Mouse (Mus musculus) CH12F3 (cell line): ENCODE measurements around the gene Agbl5.

ENCODE experiments used
- in situ Hi-C: fragments of 300-500 bp; cut with MboI; formaldehyde crosslinking; loops from 2 replicates; pipeline ENCODE4 v1.14.3; 2020; ENCODE audit warnings: low sequenced_read_pairs

The Agbl5 gene

GRCm38 (mm10) chr5:30887331-30887761, 1.1 kb upstream of the Agbl5 start:
- in situ Hi-C loops: no loop called here

GRCm38 (mm10) chr5:30887858-30888336, 597 bp upstream of the Agbl5 start:
- in situ Hi-C loops: no loop called here

- in situ Hi-C loops: no loop called here
These were observed 727 bp downstream of the Agbl5 start for GRCm38 (mm10) chr5:30889088-30889754.

GRCm38 (mm10) chr5:30890375-30890774, 1.9 kb downstream of the Agbl5 start:
- in situ Hi-C loops: no loop called here

GRCm38 (mm10) chr5:30901860-30902259, 13.4 kb downstream of the Agbl5 start:
- in situ Hi-C loops: no loop called here

- in situ Hi-C loops: no loop called here
These were observed 19.0 kb downstream of the Agbl5 start, which contains the start of gene Ost4 for GRCm38 (mm10) chr5:30907413-30908059. Ost4 (minus strand) TSS chr5:30907788.

GRCm38 (mm10) chr5:30908426-30909299, 20.2 kb downstream of the Agbl5 start:
- in situ Hi-C loops: no loop called here

GRCm38 (mm10) chr5:30909300-30909659, 20.8 kb downstream of the Agbl5 start:
- in situ Hi-C loops: no loop called here

- in situ Hi-C loops: no loop called here
These were observed 21.4 kb downstream of the Agbl5 start for GRCm38 (mm10) chr5:30909863-30910262.

GRCm38 (mm10) chr5:30910481-30910880, 22.0 kb downstream of the Agbl5 start:
- in situ Hi-C loops: no loop called here

GRCm38 (mm10) chr5:30912156-30912555, 23.7 kb downstream of the Agbl5 start:
- in situ Hi-C loops: no loop called here

GRCm38 (mm10) chr5:30913060-30913841, 24.8 kb downstream of the Agbl5 start, which contains the start of gene Emilin1:
Emilin1 (plus strand) TSS chr5:30913402.
- in situ Hi-C loops: no loop called here

GRCm38 (mm10) chr5:30914101-30914635, 25.7 kb downstream of the Agbl5 start:
- in situ Hi-C loops: no loop called here

- in situ Hi-C loops: no loop called here
These were observed 26.4 kb downstream of the Agbl5 start for GRCm38 (mm10) chr5:30914849-30915248.

GRCm38 (mm10) chr5:30915456-30915855, 27.0 kb downstream of the Agbl5 start:
- in situ Hi-C loops: no loop called here

- in situ Hi-C loops: no loop called here
These were observed 27.5 kb downstream of the Agbl5 start for GRCm38 (mm10) chr5:30915974-30916433.

GRCm38 (mm10) chr5:30916841-30917240, 28.3 kb downstream of the Agbl5 start:
- in situ Hi-C loops: no loop called here

GRCm38 (mm10) chr5:30917348-30917747, 28.9 kb downstream of the Agbl5 start:
- in situ Hi-C loops: no loop called here

GRCm38 (mm10) chr5:30917891-30918670, 29.6 kb downstream of the Agbl5 start:
- in situ Hi-C loops: no loop called here
